ENCODE assay signal across 8 mouse cellular contexts in the genomic region with DNA sequence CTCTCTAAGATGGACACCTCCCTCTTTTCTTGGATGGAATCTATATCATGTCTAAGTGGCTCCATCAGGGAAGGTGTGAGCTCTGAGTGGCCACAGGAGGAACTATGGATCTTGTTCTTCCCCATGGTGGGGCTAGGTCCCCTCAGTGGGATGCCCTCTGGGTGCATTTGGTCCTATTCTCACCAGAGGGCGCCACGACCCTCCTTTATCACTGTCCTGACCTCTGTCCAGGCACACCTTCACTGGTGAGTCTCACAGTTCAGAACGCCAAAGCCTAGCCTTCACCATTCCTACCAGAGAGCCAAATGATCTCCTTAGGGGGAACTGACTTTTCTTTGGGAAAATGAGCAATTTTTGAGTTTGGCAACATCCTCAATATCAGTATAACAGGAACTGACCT.
DNase-seq lines count a peak whose midpoint lies in the region; ATAC-seq and TF ChIP-seq lines count a peak whose summit lies in the region.

No protein-coding gene starts in this region.

- H3K27me3 ChIP-seq in lung, embryonic 14.5 days (ENCODE audit: insufficient read depth, low read length) = no peaks in the 10 kb centered on the region
- 0 out of 2 replicates have a peak, but pooled peaks cover 3% of the 10 kb centered on the region for H3K27me3 ChIP-seq in forebrain, embryonic 10.5 days (ENCODE audit: poor library complexity, severe bottlenecking)

- WGBS in bone marrow, adult 2 months = 5% methylated on average over 3 of the region's 3 CpGs
- WGBS in lung, embryonic 14.5 days = 16% methylated on average over 3 of the region's 3 CpGs
- WGBS in forebrain, embryonic 10.5 days = 25% methylated on average over 3 of the region's 3 CpGs

- no peak overlapping the region for H3K27ac ChIP-seq in bone marrow, adult 2 months (ENCODE audit: control insufficient read depth, insufficient read depth, low read depth, low read length, poor library complexity)
- H3K27ac ChIP-seq in lung, embryonic 14.5 days (ENCODE audit: low read depth) = no peak overlapping the region
- H3K27ac ChIP-seq in forebrain, embryonic 10.5 days = no peak overlapping the region

- peak; percentile 16 for DNase-seq in cerebellum, adult 8-10 months
- DNase-seq in A20 (ENCODE audit: low read depth, low spot score) = peak; percentile 54
- DNase-seq in heart, postnatal 36 days = peak; percentile 65 to 71
- peak; percentile 49 for DNase-seq in lung, embryonic 14.5 days
- DNase-seq in thymus, postnatal 4 days = peak; percentile 74
- DNase-seq in forebrain, embryonic 10.5 days (ENCODE audit: extremely low spot score, low spot score) = no peak

- ATAC-seq in cerebellum, adult (ENCODE audit: insufficient number of reproducible peaks, low FRiP score, low TSS enrichment) = no peak
- ATAC-seq in lung, embryonic 14.5 days (ENCODE audit: insufficient read depth) = no peak

- no peak overlapping the region for H3K4me3 ChIP-seq in bone marrow, adult 2 months (replicated peaks; ENCODE audit: control insufficient read depth, low read depth, low read length)
- no peak overlapping the region for H3K4me3 ChIP-seq in lung, embryonic 14.5 days (ENCODE audit: low read depth, low read length)
- H3K4me3 ChIP-seq in forebrain, embryonic 10.5 days = no peak overlapping the region

- no peak overlapping the region for H3K4me2 ChIP-seq in lung, embryonic 14.5 days

- intact Hi-C loops in heart, postnatal 36 days (cut with DNase I) = loop anchor here (1.0 kb wide), 1 partner anchor 120 kb away; no protein-coding TSS in a partner anchor

- peak; percentile 71 for TF ChIP-seq CTCF in bone marrow, adult 2 months (IDR thresholded peaks at IDR 0.05; ENCODE audit: control insufficient read depth, insufficient read depth, low read length)
- peak; percentile 72 for TF ChIP-seq CTCF in lung, embryonic 14.5 days (IDR thresholded peaks at IDR 0.05; ENCODE audit: low read depth)

- no peaks in the 10 kb centered on the region for H3K9me3 ChIP-seq in lung, embryonic 14.5 days (ENCODE audit: low read depth, low read length)
- H3K9me3 ChIP-seq in forebrain, embryonic 10.5 days = no peaks in the 10 kb centered on the region

- H3K9ac ChIP-seq in lung, embryonic 14.5 days = no peak overlapping the region

- no peak for TF ChIP-seq POLR2A in bone marrow, adult 2 months (IDR thresholded peaks at IDR 0.05; ENCODE audit: borderline replicate concordance, control insufficient read depth, low read depth, low read length)

- no peaks in the 10 kb centered on the region for H3K36me3 ChIP-seq in lung, embryonic 14.5 days (ENCODE audit: insufficient read depth)
- H3K36me3 ChIP-seq in forebrain, embryonic 10.5 days (replicated peaks) = no peaks in the 10 kb centered on the region

- no peaks in the 10 kb centered on the region; the same call in 1 of the 2 replicates for H3K4me1 ChIP-seq in bone marrow, adult 2 months (ENCODE audit: control insufficient read depth, insufficient read depth, low read length)
- H3K4me1 ChIP-seq in lung, embryonic 14.5 days (ENCODE audit: insufficient read depth) = no peaks in the 10 kb centered on the region
- peaks cover 14% of the 10 kb centered on the region for H3K4me1 ChIP-seq in forebrain, embryonic 10.5 days
